Mouse (Mus musculus): Measurements from ENCODE around the gene Spag9. TPM values are rescaled to one million over a fixed set of nuclear protein-coding genes. Genes with fewer than 3 reads are reported as not detected.

Gene Spag9
- polyA plus RNA-seq, 1 experiment from 2014 or later = 64.1 TPM

- no peaks in the 10 kb centered on the region for H3K9me3 ChIP-seq (ENCODE audit: control insufficient read depth)
- WGBS = 88% methylated on average over 6 of the region's 6 CpGs
- no peak overlapping the region for H3K4me3 ChIP-seq (ENCODE audit: low read depth, low read length)
- no peak for TF ChIP-seq CTCF (IDR thresholded peaks at IDR 0.05; ENCODE audit: low read depth)
- no peak overlapping the region for H3K9ac ChIP-seq (ENCODE audit: low read depth, low read length)
- no peak for ATAC-seq
- no peak overlapping the region for H3K4me2 ChIP-seq (replicated peaks; ENCODE audit: low read depth)
- H3K27ac ChIP-seq (ENCODE audit: low read depth, low read length) = no peak overlapping the region
- peaks cover 47% of the 10 kb centered on the region for H3K36me3 ChIP-seq (ENCODE audit: control insufficient read depth, insufficient read depth)
- H3K4me1 ChIP-seq (replicated peaks; ENCODE audit: control insufficient read depth, insufficient read depth, low read length) = no peaks in the 10 kb centered on the region
- no peaks in the 10 kb centered on the region for H3K27me3 ChIP-seq (replicated peaks; ENCODE audit: control insufficient read depth, insufficient read depth, low read length)
These were observed 121.9 kb downstream of the Spag9 start for GRCm38 (mm10) chr11:94117836-94118235.

- no peaks in the 10 kb centered on the region for H3K27me3 ChIP-seq (replicated peaks; ENCODE audit: control insufficient read depth, insufficient read depth, low read length)
- H3K27ac ChIP-seq (ENCODE audit: low read depth, low read length) = no peak overlapping the region
- ATAC-seq = no peak
- no peak for TF ChIP-seq CTCF (IDR thresholded peaks at IDR 0.05; ENCODE audit: low read depth)
- H3K4me2 ChIP-seq (replicated peaks; ENCODE audit: low read depth) = no peak overlapping the region
- H3K9me3 ChIP-seq (ENCODE audit: control insufficient read depth) = no peaks in the 10 kb centered on the region
- H3K36me3 ChIP-seq (ENCODE audit: control insufficient read depth, insufficient read depth) = peaks cover 46% of the 10 kb centered on the region
- H3K4me1 ChIP-seq (replicated peaks; ENCODE audit: control insufficient read depth, insufficient read depth, low read length) = no peaks in the 10 kb centered on the region
- H3K4me3 ChIP-seq (ENCODE audit: low read depth, low read length) = no peak overlapping the region
- H3K9ac ChIP-seq (ENCODE audit: low read depth, low read length) = no peak overlapping the region
These were observed 122.7 kb downstream of the Spag9 start for GRCm38 (mm10) chr11:94118612-94119011.

DNA sequence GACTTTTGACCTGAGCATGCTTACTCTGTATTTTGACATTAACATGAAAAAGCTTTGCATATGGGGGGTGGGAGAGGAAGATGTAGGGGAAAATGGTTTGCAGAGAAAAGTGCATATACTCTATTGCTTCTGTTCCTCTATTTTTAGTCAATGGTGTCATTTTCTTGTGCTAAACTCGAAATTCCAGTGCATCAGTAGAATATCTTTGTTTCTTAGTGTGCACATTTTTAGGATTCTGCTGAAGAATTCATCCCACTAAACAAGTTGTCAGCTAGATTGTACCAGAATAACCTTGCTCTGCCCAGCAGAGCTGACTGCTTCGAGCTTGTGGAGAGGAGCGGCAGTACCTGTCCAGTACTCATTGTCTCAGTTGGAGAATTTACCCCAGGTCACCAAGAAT is 124.8 kb downstream of the Spag9 start:
- H3K27me3 ChIP-seq (replicated peaks; ENCODE audit: control insufficient read depth, insufficient read depth, low read length) = no peaks in the 10 kb centered on the region

DNA sequence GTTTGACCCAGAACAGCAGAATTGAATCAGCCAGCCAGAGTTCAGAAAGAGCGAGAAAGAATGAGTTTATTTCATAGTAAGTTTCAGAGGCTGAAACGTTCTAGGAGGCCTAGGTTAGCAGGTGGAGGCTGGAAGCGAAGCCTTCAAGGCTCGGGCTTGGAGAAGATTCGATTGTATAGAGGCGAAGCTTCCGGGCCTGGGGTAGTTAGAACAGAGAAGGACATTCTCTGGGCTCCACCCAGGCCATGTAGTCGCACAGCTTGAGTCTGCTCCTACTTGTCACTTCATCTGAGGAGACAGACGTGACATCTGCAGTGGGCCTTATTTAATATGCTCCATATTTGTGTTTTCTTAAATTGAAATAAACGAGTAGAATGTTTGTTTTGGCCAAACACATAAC is 125.6 kb downstream of the Spag9 start:
- Histone ChIP-seq H3K4me2 (replicated peaks; ENCODE audit: low read depth) (no peak overlapping the region), H3K36me3 (ENCODE audit: control insufficient read depth, insufficient read depth) (peaks cover 36% of the 10 kb centered on the region), H3K9me3 (ENCODE audit: control insufficient read depth) (no peaks in the 10 kb centered on the region), H3K27ac (ENCODE audit: low read depth, low read length) (no peak overlapping the region), H3K9ac (ENCODE audit: low read depth, low read length) (no peak overlapping the region), H3K4me3 (ENCODE audit: low read depth, low read length) (no peak overlapping the region), H3K4me1 (replicated peaks; ENCODE audit: control insufficient read depth, insufficient read depth, low read length) (no peaks in the 10 kb centered on the region), H3K27me3 (replicated peaks; ENCODE audit: control insufficient read depth, insufficient read depth, low read length) (no peaks in the 10 kb centered on the region)
- no peak for ATAC-seq
- TF ChIP-seq CTCF (IDR thresholded peaks at IDR 0.05; ENCODE audit: low read depth) = no peak
- 91% methylated on average over 10 of the region's 10 CpGs for WGBS

More for the DNA sequence above, 124.8 kb downstream of the Spag9 start:
- H3K9ac ChIP-seq (ENCODE audit: low read depth, low read length) = no peak overlapping the region
- WGBS = 89% methylated on average over 3 of the region's 3 CpGs
- no peaks in the 10 kb centered on the region for H3K4me1 ChIP-seq (replicated peaks; ENCODE audit: control insufficient read depth, insufficient read depth, low read length)
- no peak overlapping the region for H3K27ac ChIP-seq (ENCODE audit: low read depth, low read length)
- H3K4me2 ChIP-seq (replicated peaks; ENCODE audit: low read depth) = no peak overlapping the region
- H3K36me3 ChIP-seq (ENCODE audit: control insufficient read depth, insufficient read depth) = peaks cover 41% of the 10 kb centered on the region
- no peak overlapping the region for H3K4me3 ChIP-seq (ENCODE audit: low read depth, low read length)
- no peaks in the 10 kb centered on the region for H3K9me3 ChIP-seq (ENCODE audit: control insufficient read depth)
- TF ChIP-seq CTCF (IDR thresholded peaks at IDR 0.05; ENCODE audit: low read depth) = no peak
- no peak for ATAC-seq

- H3K4me3 ChIP-seq (ENCODE audit: low read depth, low read length) = no peak overlapping the region
- H3K27ac ChIP-seq (ENCODE audit: low read depth, low read length) = no peak overlapping the region
- no peak overlapping the region for H3K4me2 ChIP-seq (replicated peaks; ENCODE audit: low read depth)
- H3K4me1 ChIP-seq (replicated peaks; ENCODE audit: control insufficient read depth, insufficient read depth, low read length) = no peaks in the 10 kb centered on the region
- WGBS = 94% methylated on average over 9 of the region's 9 CpGs
- no peaks in the 10 kb centered on the region for H3K9me3 ChIP-seq (ENCODE audit: control insufficient read depth)
- no peak overlapping the region for H3K9ac ChIP-seq (ENCODE audit: low read depth, low read length)
- H3K27me3 ChIP-seq (replicated peaks; ENCODE audit: control insufficient read depth, insufficient read depth, low read length) = no peaks in the 10 kb centered on the region
- H3K36me3 ChIP-seq (ENCODE audit: control insufficient read depth, insufficient read depth) = peaks cover 36% of the 10 kb centered on the region
- no peak for TF ChIP-seq CTCF (IDR thresholded peaks at IDR 0.05; ENCODE audit: low read depth)
- no peak for ATAC-seq
These were observed 126.6 kb downstream of the Spag9 start for GRCm38 (mm10) chr11:94122341-94123030.

DNA sequence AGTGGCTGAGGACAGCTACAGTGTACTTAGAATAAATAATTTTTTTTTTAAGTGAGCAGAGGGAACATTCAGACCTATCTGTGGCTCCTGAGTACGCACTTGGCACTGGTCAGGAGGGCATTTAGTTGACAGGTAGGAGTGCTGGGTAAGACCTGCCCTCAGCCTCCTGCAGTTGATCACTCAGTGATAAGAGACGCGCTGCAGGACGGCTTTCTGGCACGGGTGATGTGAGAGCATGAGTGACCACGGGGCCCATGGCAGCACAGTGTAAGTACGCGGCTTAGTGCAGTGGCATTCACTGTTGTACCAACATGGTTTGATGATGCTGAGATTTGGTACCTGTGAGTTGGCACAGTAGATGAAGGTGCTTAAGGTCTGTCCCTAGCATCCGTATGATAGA is 130.8 kb downstream of the Spag9 start:
- Histone ChIP-seq H3K4me2 (replicated peaks; ENCODE audit: low read depth) (no peak overlapping the region), H3K9me3 (ENCODE audit: control insufficient read depth) (no peaks in the 10 kb centered on the region), H3K4me3 (ENCODE audit: low read depth, low read length) (no peak overlapping the region), H3K27me3 (replicated peaks; ENCODE audit: control insufficient read depth, insufficient read depth, low read length) (no peaks in the 10 kb centered on the region), H3K27ac (ENCODE audit: low read depth, low read length) (no peak overlapping the region), H3K4me1 (replicated peaks; ENCODE audit: control insufficient read depth, insufficient read depth, low read length) (no peaks in the 10 kb centered on the region), H3K36me3 (ENCODE audit: control insufficient read depth, insufficient read depth) (peaks cover 36% of the 10 kb centered on the region), H3K9ac (ENCODE audit: low read depth, low read length) (no peak overlapping the region)
- no peak for ATAC-seq
- WGBS = 91% methylated on average over 9 of the region's 9 CpGs
- TF ChIP-seq CTCF (IDR thresholded peaks at IDR 0.05; ENCODE audit: low read depth) = no peak

Data from intestine, postnatal 0 days (tissue).